Mouse (Mus musculus): Measurements from ENCODE around the gene Ctnnd2. TPM values are rescaled to one million over a fixed set of nuclear protein-coding genes. Genes with fewer than 3 reads are reported as not detected.

Ctnnd2 gene
- polyA plus RNA-seq, 1 experiment from 2014 or later = 19.9 TPM

GRCm38 (mm10) chr15:30424290-30424689 lies 251.9 kb downstream of the Ctnnd2 start:
- no peaks in the 10 kb centered on the region for H3K9me3 ChIP-seq (ENCODE audit: low read depth, low read length)
- no peaks in the 10 kb centered on the region for H3K27me3 ChIP-seq (ENCODE audit: insufficient read depth, low read length)
- peak; percentile 29 for TF ChIP-seq CTCF (IDR thresholded peaks at IDR 0.05; ENCODE audit: low read depth)
- DNase-seq = no peak
- no peak for ATAC-seq (ENCODE audit: insufficient read depth)
- H3K4me2 ChIP-seq = no peak overlapping the region
- H3K4me3 ChIP-seq (ENCODE audit: low read depth, low read length) = no peak overlapping the region
- no peaks in the 10 kb centered on the region for H3K36me3 ChIP-seq (ENCODE audit: insufficient read depth)
- no peak overlapping the region for H3K27ac ChIP-seq (ENCODE audit: low read depth)
- no peaks in the 10 kb centered on the region for H3K4me1 ChIP-seq (ENCODE audit: insufficient read depth)
- no peak overlapping the region for H3K9ac ChIP-seq
- 62% methylated on average over 9 of the region's 9 CpGs for WGBS

GRCm38 (mm10) chr15:30427342-30427741 lies 254.9 kb downstream of the Ctnnd2 start:
- H3K4me3 ChIP-seq (ENCODE audit: low read depth, low read length) = no peak overlapping the region
- H3K4me2 ChIP-seq = no peak overlapping the region

GRCm38 (mm10) chr15:30439045-30439444 lies 266.7 kb downstream of the Ctnnd2 start:
- TF ChIP-seq CTCF (IDR thresholded peaks at IDR 0.05; ENCODE audit: low read depth) = no peak
- no peaks in the 10 kb centered on the region for H3K4me1 ChIP-seq (ENCODE audit: insufficient read depth)
- no peak overlapping the region for H3K4me2 ChIP-seq
- H3K27ac ChIP-seq (ENCODE audit: low read depth) = no peak overlapping the region
- no peaks in the 10 kb centered on the region for H3K9me3 ChIP-seq (ENCODE audit: low read depth, low read length)
- WGBS = 73% methylated on average over 5 of the region's 5 CpGs
- no peak overlapping the region for H3K4me3 ChIP-seq (ENCODE audit: low read depth, low read length)
- H3K36me3 ChIP-seq (ENCODE audit: insufficient read depth) = no peaks in the 10 kb centered on the region
- no peak overlapping the region for H3K9ac ChIP-seq
- DNase-seq (no peak), ATAC-seq (ENCODE audit: insufficient read depth) (no peak)
- no peaks in the 10 kb centered on the region for H3K27me3 ChIP-seq (ENCODE audit: insufficient read depth, low read length)

More at GRCm38 (mm10) chr15:30427342-30427741, 254.9 kb downstream of the Ctnnd2 start:
- no peak for ATAC-seq (ENCODE audit: insufficient read depth)
- Histone ChIP-seq H3K36me3 (ENCODE audit: insufficient read depth) (no peaks in the 10 kb centered on the region), H3K4me1 (ENCODE audit: insufficient read depth) (no peaks in the 10 kb centered on the region), H3K27me3 (ENCODE audit: insufficient read depth, low read length) (no peaks in the 10 kb centered on the region), H3K27ac (ENCODE audit: low read depth) (no peak overlapping the region), H3K9me3 (ENCODE audit: low read depth, low read length) (no peaks in the 10 kb centered on the region), H3K9ac (no peak overlapping the region)
- WGBS = 39% methylated on average over 2 of the region's 2 CpGs
- DNase-seq = peak; percentile 49
- peak; percentile 45 for TF ChIP-seq CTCF (IDR thresholded peaks at IDR 0.05; ENCODE audit: low read depth)

GRCm38 (mm10) chr15:30450765-30451164 lies 278.4 kb downstream of the Ctnnd2 start:
- no peak for TF ChIP-seq CTCF (IDR thresholded peaks at IDR 0.05; ENCODE audit: low read depth)
- no peak overlapping the region for H3K9ac ChIP-seq
- H3K36me3 ChIP-seq (ENCODE audit: insufficient read depth) = no peaks in the 10 kb centered on the region

GRCm38 (mm10) chr15:30451921-30452320 lies 279.5 kb downstream of the Ctnnd2 start:
- ATAC-seq (ENCODE audit: insufficient read depth) (no peak), DNase-seq (no peak)
- H3K27me3 ChIP-seq (ENCODE audit: insufficient read depth, low read length) = no peaks in the 10 kb centered on the region
- 60% methylated on average over 5 of the region's 5 CpGs for WGBS
- no peak overlapping the region for H3K9ac ChIP-seq
- no peaks in the 10 kb centered on the region for H3K4me1 ChIP-seq (ENCODE audit: insufficient read depth)
- no peak overlapping the region for H3K4me3 ChIP-seq (ENCODE audit: low read depth, low read length)
- H3K4me2 ChIP-seq = no peak overlapping the region
- no peaks in the 10 kb centered on the region for H3K9me3 ChIP-seq (ENCODE audit: low read depth, low read length)
- H3K27ac ChIP-seq (ENCODE audit: low read depth) = no peak overlapping the region
- no peak for TF ChIP-seq CTCF (IDR thresholded peaks at IDR 0.05; ENCODE audit: low read depth)
- no peaks in the 10 kb centered on the region for H3K36me3 ChIP-seq (ENCODE audit: insufficient read depth)

More at GRCm38 (mm10) chr15:30450765-30451164, 278.4 kb downstream of the Ctnnd2 start:
- no peak for DNase-seq
- Histone ChIP-seq H3K27ac (ENCODE audit: low read depth) (no peak overlapping the region), H3K4me2 (no peak overlapping the region), H3K27me3 (ENCODE audit: insufficient read depth, low read length) (no peaks in the 10 kb centered on the region), H3K4me1 (ENCODE audit: insufficient read depth) (no peaks in the 10 kb centered on the region), H3K9me3 (ENCODE audit: low read depth, low read length) (no peaks in the 10 kb centered on the region), H3K4me3 (ENCODE audit: low read depth, low read length) (no peak overlapping the region)
- 89% methylated on average over 7 of the region's 7 CpGs for WGBS
- no peak for ATAC-seq (ENCODE audit: insufficient read depth)

- no peak for TF ChIP-seq CTCF (IDR thresholded peaks at IDR 0.05; ENCODE audit: low read depth)
- Histone ChIP-seq H3K4me2 (no peak overlapping the region), H3K27ac (ENCODE audit: low read depth) (no peak overlapping the region), H3K36me3 (ENCODE audit: insufficient read depth) (no peaks in the 10 kb centered on the region), H3K4me1 (ENCODE audit: insufficient read depth) (no peaks in the 10 kb centered on the region), H3K4me3 (ENCODE audit: low read depth, low read length) (no peak overlapping the region), H3K9ac (no peak overlapping the region), H3K27me3 (ENCODE audit: insufficient read depth, low read length) (no peaks in the 10 kb centered on the region), H3K9me3 (ENCODE audit: low read depth, low read length) (no peaks in the 10 kb centered on the region)
- DNase-seq (no peak), ATAC-seq (ENCODE audit: insufficient read depth) (no peak)
- 55% methylated on average over 12 of the region's 12 CpGs for WGBS
Observed at GRCm38 (mm10) chr15:30457541-30458250, 285.3 kb downstream of the Ctnnd2 start.

GRCm38 (mm10) chr15:30458671-30459070 lies 286.3 kb downstream of the Ctnnd2 start:
- 35% methylated on average over 5 of the region's 5 CpGs for WGBS
- H3K36me3 ChIP-seq (ENCODE audit: insufficient read depth) = no peaks in the 10 kb centered on the region
- no peaks in the 10 kb centered on the region for H3K9me3 ChIP-seq (ENCODE audit: low read depth, low read length)
- no peak overlapping the region for H3K9ac ChIP-seq
- DNase-seq = no peak
- H3K4me1 ChIP-seq (ENCODE audit: insufficient read depth) = no peaks in the 10 kb centered on the region
- no peaks in the 10 kb centered on the region for H3K27me3 ChIP-seq (ENCODE audit: insufficient read depth, low read length)
- no peak for ATAC-seq (ENCODE audit: insufficient read depth)
- H3K4me3 ChIP-seq (ENCODE audit: low read depth, low read length) = no peak overlapping the region
- H3K4me2 ChIP-seq = no peak overlapping the region
- no peak for TF ChIP-seq CTCF (IDR thresholded peaks at IDR 0.05; ENCODE audit: low read depth)
- no peak overlapping the region for H3K27ac ChIP-seq (ENCODE audit: low read depth)
